Mouse (Mus musculus) mature B cell (primary cell): ENCODE measurements around the gene Bod1l.

Experiments used
- in situ Hi-C: fragments of 300-500 bp; cut with MboI; formaldehyde crosslinking; loops from 2 replicates; pipeline ENCODE4 v1.14.3; 2019

The Bod1l gene

GRCm38 (mm10) chr5:41844147-41844529, at the start of gene Bod1l:
Gene Bod1l (minus strand): TSS chr5:41844315.
- in situ Hi-C loops: no loop called here

- in situ Hi-C loops: no loop called here
Observed at GRCm38 (mm10) chr5:41893351-41893750, 49.2 kb upstream of the Bod1l start.

- in situ Hi-C loops: no loop called here
Observed at GRCm38 (mm10) chr5:41890871-41891270, 46.8 kb upstream of the Bod1l start.

- in situ Hi-C loops: no loop called here
Observed at GRCm38 (mm10) chr5:41889245-41889849, 45.2 kb upstream of the Bod1l start.

GRCm38 (mm10) chr5:41888834-41889233, 44.7 kb upstream of the Bod1l start:
- in situ Hi-C loops: no loop called here

GRCm38 (mm10) chr5:41887738-41888137, 43.6 kb upstream of the Bod1l start:
- in situ Hi-C loops: no loop called here

- in situ Hi-C loops: no loop called here
Observed at GRCm38 (mm10) chr5:41884563-41884962, 40.4 kb upstream of the Bod1l start.

- in situ Hi-C loops: no loop called here
Observed at GRCm38 (mm10) chr5:41871164-41871563, 27.0 kb upstream of the Bod1l start.

GRCm38 (mm10) chr5:41855781-41856180, 11.7 kb upstream of the Bod1l start:
- in situ Hi-C loops: no loop called here

- in situ Hi-C loops: no loop called here
Observed at GRCm38 (mm10) chr5:41845558-41845937, 1.4 kb upstream of the Bod1l start.

- in situ Hi-C loops: no loop called here
Observed at GRCm38 (mm10) chr5:41844820-41845557, 874 bp upstream of the Bod1l start.

- in situ Hi-C loops: no loop called here
Observed at GRCm38 (mm10) chr5:41843419-41844146, 532 bp downstream of the Bod1l start.

GRCm38 (mm10) chr5:41842681-41843080, 1.4 kb downstream of the Bod1l start:
- in situ Hi-C loops: no loop called here

- in situ Hi-C loops: no loop called here
Observed at GRCm38 (mm10) chr5:41841735-41842134, 2.4 kb downstream of the Bod1l start.

GRCm38 (mm10) chr5:41830100-41830499, 14.0 kb downstream of the Bod1l start:
- in situ Hi-C loops: no loop called here

GRCm38 (mm10) chr5:41821158-41821557, 23.0 kb downstream of the Bod1l start:
- in situ Hi-C loops: no loop called here

- in situ Hi-C loops: no loop called here
Observed at GRCm38 (mm10) chr5:41820530-41820929, 23.6 kb downstream of the Bod1l start.

GRCm38 (mm10) chr5:41812516-41812915, 31.6 kb downstream of the Bod1l start:
- in situ Hi-C loops: no loop called here

GRCm38 (mm10) chr5:41811279-41811678, 32.8 kb downstream of the Bod1l start:
- in situ Hi-C loops: no loop called here

- in situ Hi-C loops: no loop called here
Observed at GRCm38 (mm10) chr5:41807383-41807782, 36.7 kb downstream of the Bod1l start.

- in situ Hi-C loops: no loop called here
Observed at GRCm38 (mm10) chr5:41806176-41806575, 37.9 kb downstream of the Bod1l start.

GRCm38 (mm10) chr5:41805085-41805484, 39.0 kb downstream of the Bod1l start:
- in situ Hi-C loops: no loop called here

GRCm38 (mm10) chr5:41804643-41805042, 39.5 kb downstream of the Bod1l start:
- in situ Hi-C loops: no loop called here
